Mouse (Mus musculus) monocyte, adult 2 months (primary cell): ENCODE results near the gene Scgb2b17.
"Not testable (repeated sequence)": the region's sequence is repeated elsewhere in the genome, so short reads cannot be mapped to it uniquely, and the experiment has no call there.

Experiments
- DNase-seq, 2 experiments: peaks; one replicate each; pipeline ENCODE4 v3.0.0; 2022; ENCODE audit warnings: low spot score in 2 of 2, low read depth in 1 of 2

Scgb2b17 gene

DNA sequence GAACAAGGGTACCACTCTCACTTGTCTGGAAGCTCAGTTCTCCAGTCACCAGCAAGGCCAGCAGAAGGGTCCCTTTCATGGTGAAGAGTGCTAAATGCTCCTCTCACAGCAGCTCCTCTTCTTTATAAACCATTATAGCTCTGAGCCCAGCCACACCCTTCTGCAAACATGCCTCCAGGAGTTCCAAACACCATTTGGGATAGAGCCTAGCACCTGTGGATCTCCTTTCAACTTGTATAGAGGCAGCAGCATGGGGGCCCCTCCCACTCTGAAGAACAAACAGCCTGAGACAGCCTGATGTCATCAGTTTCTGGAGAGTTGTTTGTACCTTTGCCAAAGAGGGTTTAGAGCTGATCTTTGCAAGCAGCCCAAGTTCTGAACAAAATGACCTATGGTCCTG is at the start of gene Scgb2b17:
Scgb2b17 (minus strand) TSS at position 101 of the 400 bp plus-strand sequence.
- DNase-seq = not testable (repeated sequence)

DNA sequence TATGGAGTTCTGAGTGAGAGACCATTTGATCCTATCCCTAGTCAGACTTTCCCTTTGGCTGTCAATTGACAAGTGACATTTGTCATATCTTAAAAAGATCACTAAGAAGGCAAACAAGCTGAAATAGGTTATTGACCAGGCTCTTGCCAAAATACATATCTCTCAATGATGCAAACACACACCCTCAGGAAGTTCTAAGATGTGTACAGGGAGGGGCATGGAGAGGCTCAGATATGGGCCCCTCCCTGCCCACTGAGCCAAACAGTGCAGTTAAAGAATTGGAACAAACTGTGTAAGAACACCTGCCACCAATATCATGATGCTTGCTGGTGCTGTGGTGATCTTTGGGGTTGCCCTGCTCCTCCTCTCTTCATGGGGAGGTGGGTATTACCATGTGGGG is 6.8 kb upstream of the Scgb2b17 start, which contains the start of gene Scgb1b17:
Scgb1b17 (plus strand) TSS at position 301 of the 400 bp plus-strand sequence.
- DNase-seq = not testable (repeated sequence)
